Mouse (Mus musculus) heart, postnatal 14 days (tissue): ENCODE measurements around the gene Mei4. TPM values are rescaled to one million over a fixed set of nuclear protein-coding genes. Genes with fewer than 3 reads are reported as not detected.

Source experiments
- DNase-seq, 2 experiments: peaks; one replicate each; pipeline ENCODE4 v3.0.0; 2021 to 2022
- intact Hi-C: fragments of 180-260 bp; cut with DNase I; formaldehyde crosslinking; loops from one replicate; pipeline ENCODE4 v1.15.1; 2025
- long read RNA-seq, 2 experiments: library from polyadenylated mRNA; stranded (forward); transcript quantifications; one replicate each; pipeline ENCODE4 v2.0.0; 2021
- total RNA-seq, 2 experiments: library from RNA; stranded (reverse); gene quantifications; 2 replicates each; pipeline ENCODE4 v1.2.3; 2021

Gene Mei4
- not detected for total RNA-seq
- long read RNA-seq, experiment 1 = 0 reads
- long read RNA-seq, experiment 2 = 0 reads

GRCm38 (mm10) chr9:81863181-81863887 is at the start of gene Mei4:
Gene Mei4 (plus strand): TSS chr9:81863670.
- DNase-seq = peak; percentile 16 to 48
- intact Hi-C loops = no loop called here

GRCm38 (mm10) chr9:81819715-81820373 is 43.6 kb upstream of the Mei4 start:
- intact Hi-C loops = no loop called here
- DNase-seq = no peak

- intact Hi-C loops = no loop called here
- DNase-seq = no peak
Observed at GRCm38 (mm10) chr9:81827560-81827959, 35.9 kb upstream of the Mei4 start.

- intact Hi-C loops = no loop called here
- DNase-seq = no peak
Observed at GRCm38 (mm10) chr9:81834056-81834455, 29.4 kb upstream of the Mei4 start.

- intact Hi-C loops = no loop called here
- no peak for DNase-seq
Observed at GRCm38 (mm10) chr9:81858861-81859260, 4.6 kb upstream of the Mei4 start.

GRCm38 (mm10) chr9:81863888-81864234 is 391 bp downstream of the Mei4 start:
- no peak for DNase-seq
- intact Hi-C loops = no loop called here

GRCm38 (mm10) chr9:81866032-81866431 is 2.6 kb downstream of the Mei4 start:
- no peak for DNase-seq
- intact Hi-C loops = no loop called here

- intact Hi-C loops = no loop called here
- no peak for DNase-seq
Observed at GRCm38 (mm10) chr9:81921456-81921855, 58.0 kb downstream of the Mei4 start.

- intact Hi-C loops = no loop called here
- DNase-seq = no peak
Observed at GRCm38 (mm10) chr9:81924744-81925143, 61.3 kb downstream of the Mei4 start.

- intact Hi-C loops = no loop called here
Observed at GRCm38 (mm10) chr9:81940533-81940932, 77.1 kb downstream of the Mei4 start.

GRCm38 (mm10) chr9:81945624-81946023 is 82.2 kb downstream of the Mei4 start:
- no peak for DNase-seq
- intact Hi-C loops = no loop called here

More at GRCm38 (mm10) chr9:81940533-81940932, 77.1 kb downstream of the Mei4 start:
- DNase-seq = no peak

- intact Hi-C loops = no loop called here
Observed at GRCm38 (mm10) chr9:81956858-81957257, 93.4 kb downstream of the Mei4 start.

GRCm38 (mm10) chr9:81957842-81958241 is 94.4 kb downstream of the Mei4 start:
- no peak for DNase-seq
- intact Hi-C loops = no loop called here

More at GRCm38 (mm10) chr9:81956858-81957257, 93.4 kb downstream of the Mei4 start:
- DNase-seq = no peak

- no peak for DNase-seq
- intact Hi-C loops = no loop called here
Observed at GRCm38 (mm10) chr9:81966765-81967164, 103.3 kb downstream of the Mei4 start.

- intact Hi-C loops = no loop called here
Observed at GRCm38 (mm10) chr9:81968935-81969334, 105.5 kb downstream of the Mei4 start.

GRCm38 (mm10) chr9:81982461-81982860 is 119.0 kb downstream of the Mei4 start:
- intact Hi-C loops = no loop called here
- no peak for DNase-seq

More at GRCm38 (mm10) chr9:81968935-81969334, 105.5 kb downstream of the Mei4 start:
- DNase-seq = no peak

GRCm38 (mm10) chr9:82012991-82013390 is 149.5 kb downstream of the Mei4 start:
- intact Hi-C loops = no loop called here

GRCm38 (mm10) chr9:82042515-82043056 is 179.1 kb downstream of the Mei4 start:
- DNase-seq = no peak
- intact Hi-C loops = no loop called here

More at GRCm38 (mm10) chr9:82012991-82013390, 149.5 kb downstream of the Mei4 start:
- DNase-seq = no peak

- DNase-seq = no peak
- intact Hi-C loops = no loop called here
Observed at GRCm38 (mm10) chr9:82044517-82044916, 181.0 kb downstream of the Mei4 start.

GRCm38 (mm10) chr9:82073832-82074231 is 210.4 kb downstream of the Mei4 start:
- DNase-seq = no peak
- intact Hi-C loops = no loop called here

- intact Hi-C loops = no loop called here
- DNase-seq = no peak
Observed at GRCm38 (mm10) chr9:82075270-82075669, 211.8 kb downstream of the Mei4 start.

GRCm38 (mm10) chr9:82096409-82096808 is 232.9 kb downstream of the Mei4 start:
- DNase-seq = no peak
- intact Hi-C loops = no loop called here
